Mouse (Mus musculus): ENCODE results near the gene Popdc3. TPM values are rescaled to one million over a fixed set of nuclear protein-coding genes. Genes with fewer than 3 reads are reported as not detected.

Gene Popdc3
- total and polyA plus RNA-seq, 3 experiments = not detected

DNA sequence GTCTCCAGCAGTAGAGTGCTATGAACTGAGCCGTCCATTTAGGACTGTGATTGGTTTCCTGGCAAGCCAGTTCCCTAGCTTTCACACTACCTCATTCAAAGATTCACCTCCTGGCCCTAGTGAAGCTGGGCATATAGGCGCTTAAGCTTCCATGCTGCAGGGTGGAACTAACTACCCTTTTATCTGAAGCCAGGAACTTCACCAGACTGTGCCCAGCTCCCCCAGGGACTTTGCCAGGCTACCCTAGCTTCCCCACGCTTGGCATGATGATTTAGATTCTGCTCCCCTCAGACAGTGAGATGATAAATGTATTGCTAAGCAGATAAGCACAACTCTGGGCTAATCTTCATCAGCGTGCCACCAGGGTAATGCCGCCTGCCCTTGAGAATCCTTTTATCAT, 133.2 kb downstream of the Popdc3 start:
- H3K9ac ChIP-seq (ENCODE audit: control insufficient read depth, low read depth, low read length, poor library complexity, severe bottlenecking) = no peak overlapping the region
- no peak for TF ChIP-seq NELFE (IDR thresholded peaks at IDR 0.05; ENCODE audit: low read depth, low read length)
- no peak for TF ChIP-seq ZNF384 (IDR thresholded peaks at IDR 0.05; ENCODE audit: low read depth, low read length)
- peaks cover 0 to 4% of the 10 kb centered on the region in 2 experiments; a peak in 1 of 4 replicates for H3K27me3 ChIP-seq (ENCODE audit: control insufficient read depth in 1 of 2, insufficient read depth in 2 of 2, low read length in 2 of 2)
- no peaks in the 10 kb centered on the region for H3K36me3 ChIP-seq (ENCODE audit: control insufficient read depth in 1 of 2, insufficient read depth in 2 of 2, low read length in 2 of 2)
- H3K4me1 ChIP-seq (ENCODE audit: control insufficient read depth in 1 of 2, insufficient read depth in 2 of 2, low read length in 2 of 2) = no peaks in the 10 kb centered on the region
- H3K4me3 ChIP-seq (ENCODE audit: control insufficient read depth in 1 of 2, insufficient read depth in 1 of 2, low read depth in 2 of 2, low read length in 2 of 2) = no peak overlapping the region
- H3K9me3 ChIP-seq (replicated peaks; ENCODE audit: insufficient read depth, low read length) = no peaks in the 10 kb centered on the region
- H3K27ac ChIP-seq (ENCODE audit: control insufficient read depth, low read depth, low read length) = no peak overlapping the region
- H3K79me2 ChIP-seq (ENCODE audit: control insufficient read depth, insufficient read depth, low read length, poor library complexity) = no peaks in the 10 kb centered on the region
- no peak for DNase-seq (ENCODE audit: low read depth, low spot score)

DNA sequence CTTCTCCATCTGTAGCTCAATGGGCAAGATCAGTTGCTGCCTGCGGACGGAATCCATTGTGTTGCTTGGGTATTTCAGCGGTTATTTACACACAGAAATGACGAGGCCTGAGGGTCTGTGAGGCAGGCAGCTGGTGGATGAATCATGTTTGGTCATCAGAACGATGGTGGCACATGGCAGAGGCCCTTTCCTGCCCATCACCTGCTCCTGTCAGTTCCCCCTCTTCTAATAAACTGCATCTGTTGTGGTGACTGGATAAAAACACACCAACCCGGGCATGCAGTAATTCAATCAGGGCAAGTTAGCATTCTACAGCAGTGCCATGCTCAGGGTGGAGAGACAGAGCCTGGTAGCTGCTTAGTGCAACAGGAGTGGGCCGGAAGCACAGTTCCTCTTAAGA, 133.7 kb downstream of the Popdc3 start:
- Histone ChIP-seq H3K4me1 (ENCODE audit: control insufficient read depth in 1 of 2, insufficient read depth in 2 of 2, low read length in 2 of 2) (no peaks in the 10 kb centered on the region), H3K36me3 (ENCODE audit: control insufficient read depth in 1 of 2, insufficient read depth in 2 of 2, low read length in 2 of 2) (no peaks in the 10 kb centered on the region), H3K27ac (ENCODE audit: control insufficient read depth, low read depth, low read length) (no peak overlapping the region), H3K27me3 (ENCODE audit: control insufficient read depth in 1 of 2, insufficient read depth in 2 of 2, low read length in 2 of 2) (peaks cover 0 to 4% of the 10 kb centered on the region in 2 experiments; a peak in 1 of 4 replicates), H3K9me3 (replicated peaks; ENCODE audit: insufficient read depth, low read length) (no peaks in the 10 kb centered on the region), H3K4me3 (ENCODE audit: control insufficient read depth in 1 of 2, insufficient read depth in 1 of 2, low read depth in 2 of 2, low read length in 2 of 2) (no peak overlapping the region), H3K9ac (ENCODE audit: control insufficient read depth, low read depth, low read length, poor library complexity, severe bottlenecking) (no peak overlapping the region), H3K79me2 (ENCODE audit: control insufficient read depth, insufficient read depth, low read length, poor library complexity) (no peaks in the 10 kb centered on the region)
- DNase-seq (ENCODE audit: low read depth, low spot score) = no peak
- TF ChIP-seq MEF2A (IDR thresholded peaks at IDR 0.05; ENCODE audit: extremely low read depth, insufficient replicate concordance, low read depth, low read length, poor library complexity, severe bottlenecking) (no peak), MAZ (IDR thresholded peaks at IDR 0.05; ENCODE audit: low read depth, low read length) (no peak), KAT2A (conservative IDR thresholded peaks at IDR 0.05; ENCODE audit: low read depth, low read length) (no peak), ELF1 (IDR thresholded peaks at IDR 0.05; ENCODE audit: low read depth, low read length) (no peak), MXI1 (IDR thresholded peaks at IDR 0.05; ENCODE audit: low read depth, low read length) (no peak), CTCF (IDR thresholded peaks at IDR 0.05 in 2 of 3, conservative IDR thresholded peaks at IDR 0.05 in 1 of 3; ENCODE audit: control insufficient read depth in 1 of 3, insufficient read depth in 1 of 3, low read depth in 2 of 3, low read length in 3 of 3, poor library complexity in 1 of 3, severe bottlenecking in 1 of 3) (no peak), TBP (IDR thresholded peaks at IDR 0.05; ENCODE audit: low read depth, low read length) (no peak), E2F4 (IDR thresholded peaks at IDR 0.05; ENCODE audit: borderline replicate concordance, low read depth, low read length) (no peak), UBTF (IDR thresholded peaks at IDR 0.05; ENCODE audit: borderline replicate concordance, insufficient read depth, low read depth, low read length) (no peak), EP300 (IDR thresholded peaks at IDR 0.05; ENCODE audit: low read depth in 1 of 2, low read length in 2 of 2) (no peak), ZMIZ1 (IDR thresholded peaks at IDR 0.05; ENCODE audit: low read depth, low read length) (no peak), GABPA (IDR thresholded peaks at IDR 0.05; ENCODE audit: low read depth, low read length) (no peak), GATA1 (IDR thresholded peaks at IDR 0.05; ENCODE audit: low read depth, low read length) (no peak), SIN3A (IDR thresholded peaks at IDR 0.05; ENCODE audit: low read length) (no peak), CHD2 (IDR thresholded peaks at IDR 0.05; ENCODE audit: low read length) (no peak), BHLHE40 (IDR thresholded peaks at IDR 0.05; ENCODE audit: borderline replicate concordance, low read depth, low read length) (no peak), TCF12 (IDR thresholded peaks at IDR 0.05; ENCODE audit: low read depth, low read length) (no peak), POLR2A (IDR thresholded peaks at IDR 0.05; ENCODE audit: control insufficient read depth in 1 of 2, insufficient read depth in 1 of 2, low read depth in 1 of 2, low read length in 2 of 2, poor library complexity in 1 of 2) (no peak), TAL1 (IDR thresholded peaks at IDR 0.05; ENCODE audit: low read length) (no peak), MAFK (IDR thresholded peaks at IDR 0.05; ENCODE audit: borderline replicate concordance, low read depth, low read length) (no peak)

All from MEL (cell line).